Mouse (Mus musculus) lung, embryonic 14.5 days (tissue): Measurements from ENCODE around the gene Cdk19. TPM values are rescaled to one million over a fixed set of nuclear protein-coding genes. Genes with fewer than 3 reads are reported as not detected.
"Not testable (repeated sequence)": the region's sequence is repeated elsewhere in the genome, so short reads cannot be mapped to it uniquely, and the experiment has no call there.

Source experiments
- ATAC-seq: fragments of 200-750 bp; cut with Nextera tagmentation; 2 replicates; pipeline ENCODE4 v1.8.0; 2017; ENCODE audit warnings: mild to moderate bottlenecking, moderate TSS enrichment, moderate library complexity; ENCODE audit not compliant: insufficient read depth
- DNase-seq: peaks from one replicate; pipeline ENCODE4 v3.0.0-alpha.2; 2015
- H3K27ac ChIP-seq: fragments of 300-500 bp; sonication (generic); 2 replicates; pipeline ENCODE4 v1.5.1; 2014; ENCODE audit warnings: low read depth, mild to moderate bottlenecking, moderate library complexity
- H3K27me3 ChIP-seq: fragments of 300-500 bp; sonication (generic); 2 replicates; pipeline ENCODE4 v1.6.1; 2014; ENCODE audit warnings: low read length, control low read depth; ENCODE audit not compliant: insufficient read depth
- H3K36me3 ChIP-seq: fragments of 300-500 bp; sonication (generic); 2 replicates; pipeline ENCODE4 v1.6.1; 2014; ENCODE audit warnings: control low read depth; ENCODE audit not compliant: insufficient read depth
- H3K4me1 ChIP-seq: fragments of 300-500 bp; sonication (generic); 2 replicates; pipeline ENCODE4 v1.6.1; 2014; ENCODE audit warnings: antibody characterized with exemption, control low read depth; ENCODE audit not compliant: insufficient read depth
- H3K4me2 ChIP-seq: fragments of 300-500 bp; sonication (generic); 2 replicates; pipeline ENCODE4 v1.6.1; 2014; ENCODE audit warnings: mild to moderate bottlenecking
- H3K4me3 ChIP-seq: fragments of 300-500 bp; sonication (generic); 2 replicates; pipeline ENCODE4 v1.5.1; 2014; ENCODE audit warnings: low read depth, low read length
- H3K9ac ChIP-seq: fragments of 300-500 bp; sonication (generic); 2 replicates; pipeline ENCODE4 v1.6.1; 2014
- H3K9me3 ChIP-seq: fragments of 300-500 bp; sonication (generic); 2 replicates; pipeline ENCODE4 v1.6.1; 2016; ENCODE audit warnings: low read depth, low read length, control low read depth
- CTCF ChIP-seq: IDR thresholded peaks from 2 replicates; pipeline ENCODE4 v1.5.1; 2016; ENCODE audit warnings: antibody characterized with exemption, low read depth
- WGBS: fragments of 180-500 bp; shearing (Covaris S2); extraction: QIAGEN DNeasy Blood & Tissue Kit; methylation state at CpG from one replicate; pipeline ENCODE4 v1.1.7; 2014; 5-methylcytosine and 5-hydroxymethylcytosine counted together
- polyA plus RNA-seq: library from polyadenylated mRNA; unstranded; fragments of >200 nt; fragmentation: Nextera tagmentation; extraction: Ambion mirVana; gene quantifications from 2 replicates; pipeline ENCODE4 v1.2.1, GENCODE M21; 2014

Cdk19 gene
- polyA plus RNA-seq, 1 experiment from 2014 or later: 10.6 TPM

DNA sequence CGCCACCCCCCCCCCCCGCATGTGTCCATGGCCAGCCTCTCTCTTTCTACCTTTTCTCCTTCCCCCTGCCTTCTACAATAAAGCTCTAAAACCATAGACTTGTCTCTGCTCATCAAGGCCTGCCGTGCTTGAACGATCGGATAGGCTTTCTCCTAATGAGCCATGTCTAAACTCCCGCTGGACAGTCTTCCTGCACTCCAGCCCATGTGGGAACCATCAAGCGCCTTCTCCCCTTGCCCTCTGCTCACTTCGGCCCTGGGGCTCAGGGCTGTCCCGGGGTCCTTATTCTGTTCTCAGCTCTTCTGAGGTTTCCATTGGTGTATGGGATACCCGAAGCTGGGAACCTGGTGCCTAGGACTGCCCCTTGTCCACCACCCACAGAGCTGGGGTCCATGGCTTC, 189.3 kb downstream of the Cdk19 start:
- no peak overlapping the region for H3K27ac ChIP-seq
- DNase-seq: no peak
- WGBS: 57% methylated on average over 8 of the region's 10 CpGs
- no peak for TF ChIP-seq CTCF
- no peak overlapping the region for H3K4me2 ChIP-seq
- no peak overlapping the region for H3K9ac ChIP-seq
- no peak overlapping the region for H3K4me3 ChIP-seq
- H3K36me3 ChIP-seq: no peaks in the 10 kb centered on the region
- no peak for ATAC-seq
- peaks cover 3% of the 10 kb centered on the region; the same call in 1 of the 2 replicates for H3K9me3 ChIP-seq
- no peaks in the 10 kb centered on the region for H3K4me1 ChIP-seq
- H3K27me3 ChIP-seq: no peaks in the 10 kb centered on the region

DNA sequence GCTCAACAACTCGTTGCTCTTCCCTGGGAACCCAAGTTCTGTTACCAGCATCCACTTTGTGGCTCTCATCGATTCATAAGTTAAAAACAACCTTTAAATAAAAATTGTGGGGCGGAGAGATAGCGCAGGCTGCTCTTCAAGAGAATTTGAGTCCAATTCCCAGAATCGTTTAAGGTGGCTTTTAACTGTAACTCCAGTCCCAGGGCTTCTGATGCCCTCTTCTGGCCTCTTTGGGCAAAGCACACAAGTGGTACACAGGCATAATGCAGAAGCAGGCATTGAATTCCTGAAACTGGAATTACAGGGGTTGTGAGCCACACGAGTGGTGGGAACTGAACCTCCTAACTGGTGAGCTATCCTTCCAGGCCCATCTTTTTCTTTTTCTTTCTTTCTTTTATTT, 190.3 kb downstream of the Cdk19 start:
- no peaks in the 10 kb centered on the region for H3K36me3 ChIP-seq
- no peak overlapping the region for H3K9ac ChIP-seq
- ATAC-seq (no peak), DNase-seq (peak; percentile 83)
- no peaks in the 10 kb centered on the region for H3K27me3 ChIP-seq
- TF ChIP-seq CTCF: peak; percentile 73
- no peak overlapping the region for H3K27ac ChIP-seq
- WGBS: 52% methylated on average over 6 of the region's 6 CpGs
- H3K4me1 ChIP-seq: no peaks in the 10 kb centered on the region
- peaks cover 3% of the 10 kb centered on the region; the same call in 1 of the 2 replicates for H3K9me3 ChIP-seq
- no peak overlapping the region for H3K4me2 ChIP-seq
- H3K4me3 ChIP-seq: no peak overlapping the region

DNA sequence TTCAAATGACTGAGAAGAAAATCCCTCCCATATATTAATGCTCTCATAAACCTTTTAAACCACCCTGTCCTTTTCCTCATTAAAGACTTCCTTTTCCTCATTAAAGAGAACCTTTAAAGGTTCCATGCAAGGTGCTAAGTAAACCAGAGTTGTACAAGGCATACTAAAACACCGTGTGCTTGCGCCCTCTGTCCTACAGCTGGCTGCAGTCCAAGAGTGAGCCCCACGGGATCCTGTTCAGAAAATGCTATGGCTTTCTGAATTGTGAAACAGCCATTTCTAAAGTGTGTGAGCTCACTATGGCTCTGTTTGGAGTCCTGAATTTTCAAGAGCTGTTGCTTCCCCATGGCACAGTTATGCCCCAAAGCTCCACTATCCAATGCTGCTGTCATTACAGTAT, 191.3 kb downstream of the Cdk19 start:
- Histone ChIP-seq H3K9ac (no peak overlapping the region), H3K27me3 (no peaks in the 10 kb centered on the region), H3K27ac (no peak overlapping the region), H3K4me3 (no peak overlapping the region), H3K9me3 (peaks cover 3% of the 10 kb centered on the region; the same call in 1 of the 2 replicates), H3K4me2 (no peak overlapping the region), H3K36me3 (no peaks in the 10 kb centered on the region), H3K4me1 (no peaks in the 10 kb centered on the region)
- no peak for ATAC-seq
- no peak for TF ChIP-seq CTCF
- WGBS: 43% methylated on average over 3 of the region's 3 CpGs
- no peak for DNase-seq

DNA sequence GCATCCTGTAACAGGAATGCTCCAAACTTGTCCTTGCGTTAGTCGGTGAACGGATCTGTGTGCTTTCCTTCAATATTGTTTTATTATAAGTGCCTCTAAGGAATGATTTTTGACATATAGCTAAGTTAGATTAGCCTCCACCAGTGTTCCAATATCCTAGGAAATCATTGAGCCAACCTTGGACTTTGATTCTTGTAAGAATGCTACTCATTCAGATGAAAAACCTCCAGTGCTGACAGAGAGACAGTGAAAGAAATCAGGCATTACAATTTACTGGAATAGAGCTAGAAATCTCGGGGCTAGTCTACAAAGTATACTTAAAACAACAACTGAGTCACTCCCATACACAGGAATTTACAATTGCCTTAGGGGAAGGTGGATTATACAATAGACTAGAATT, 193.2 kb downstream of the Cdk19 start:
- 86% methylated on average over 4 of the region's 4 CpGs for WGBS
- not testable (repeated sequence) for DNase-seq, H3K4me2 ChIP-seq, H3K4me1 ChIP-seq, H3K36me3 ChIP-seq, H3K9me3 ChIP-seq, H3K4me3 ChIP-seq, H3K27ac ChIP-seq, H3K27me3 ChIP-seq, H3K9ac ChIP-seq, ATAC-seq

Other genes starting within 250 kb of the Cdk19 start
- gene Slc16a10, start 197.3 kb upstream of the Cdk19 start, polyA plus RNA-seq: 4.2 and 5.3 TPM in 2 replicates
- 70.4 and 72.7 TPM in 2 replicates for gene Rpf2, start 92.5 kb upstream of the Cdk19 start, polyA plus RNA-seq
- 108 and 112 TPM in 2 replicates for gene Gtf3c6, start 81.5 kb upstream of the Cdk19 start, polyA plus RNA-seq
- gene Amd1, start 37.4 kb upstream of the Cdk19 start, polyA plus RNA-seq: 78.7 and 82.0 TPM in 2 replicates
- not detected in 2 replicates for gene Slc22a16, start 230.8 kb downstream of the Cdk19 start, polyA plus RNA-seq